Mouse (Mus musculus) c-Kit-positive CD71-positive TER-119-negative erythroid progenitor cells, embryonic 14.5 days (primary cell): ENCODE results near the gene Rhox2b.
"Not testable (repeated sequence)": the region's sequence is repeated elsewhere in the genome, so short reads cannot be mapped to it uniquely, and the experiment has no call there.

Source experiments
- DNase-seq: peaks from one replicate; pipeline ENCODE4 v3.0.0-alpha.2; 2013; ENCODE audit warnings: low read depth

The Rhox2b gene

DNA sequence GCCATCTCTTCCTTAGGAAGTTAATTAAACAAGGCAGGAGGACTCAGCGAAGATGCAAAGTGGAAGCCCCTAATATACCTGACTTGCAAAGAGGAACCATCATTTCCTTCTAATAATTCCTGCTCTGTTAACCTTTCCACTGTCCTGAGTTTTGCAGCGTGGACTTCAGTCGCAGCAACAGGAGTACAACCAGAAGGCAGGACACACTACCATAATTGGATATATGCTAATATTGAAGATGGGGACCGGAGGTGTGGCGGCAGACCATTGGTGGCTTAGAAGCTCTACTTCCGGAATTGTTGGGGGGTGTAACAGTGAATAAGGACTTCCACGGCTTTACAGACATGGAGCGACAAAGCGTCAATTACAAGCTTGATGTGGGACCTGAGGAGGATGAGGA lies at the start of gene Rhox2b:
TSS of gene Rhox2b (plus strand) at position 301 of the 400 bp plus-strand sequence.
- not testable (repeated sequence) for DNase-seq

DNA sequence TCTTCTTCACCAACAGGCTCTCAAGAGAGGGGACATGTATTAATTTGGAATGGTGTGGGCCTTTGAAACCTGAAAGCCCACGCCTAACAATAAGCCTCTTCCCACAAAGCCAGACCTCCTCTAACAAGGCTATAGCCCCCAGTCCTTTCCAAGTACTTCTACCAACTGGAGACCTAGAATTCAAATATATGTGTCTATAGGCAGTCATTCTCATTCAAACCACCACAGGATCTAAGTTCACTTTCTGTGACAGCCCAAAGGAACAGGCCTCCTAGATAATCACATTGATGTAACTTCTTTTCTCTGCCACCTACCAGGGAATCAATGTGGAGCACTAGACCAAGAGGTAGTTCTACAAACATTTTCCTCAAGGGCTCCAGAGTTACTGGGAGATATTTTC lies 32.1 kb upstream of the Rhox2b start, which contains the start of gene Rhox3a2:
TSS of gene Rhox3a2 (plus strand) at position 301 of the 400 bp plus-strand sequence.
- not testable (repeated sequence) for DNase-seq

DNA sequence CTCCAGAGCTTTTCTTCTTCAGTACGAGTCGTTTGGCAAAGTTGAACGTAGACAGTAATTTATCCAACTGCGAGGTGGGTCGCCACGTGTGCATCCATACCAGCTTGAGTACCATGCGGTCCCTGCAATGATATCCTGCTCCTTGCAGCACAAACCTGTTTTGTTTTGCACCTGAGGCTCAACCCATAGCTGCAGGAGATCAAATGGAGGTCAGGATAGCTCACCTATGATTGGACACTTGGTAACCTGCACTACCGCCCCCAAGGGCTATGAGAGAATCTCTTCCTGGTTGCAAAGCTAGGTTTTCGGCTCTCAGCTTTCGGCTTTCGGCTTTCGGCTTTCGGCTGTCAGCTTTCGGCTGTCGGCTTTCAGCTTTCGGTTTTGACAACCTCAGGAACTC lies 21.3 kb upstream of the Rhox2b start, which contains the start of gene Rhox4a2:
TSS of gene Rhox4a2 (plus strand) at position 301 of the 400 bp plus-strand sequence.
- not testable (repeated sequence) for DNase-seq

DNA sequence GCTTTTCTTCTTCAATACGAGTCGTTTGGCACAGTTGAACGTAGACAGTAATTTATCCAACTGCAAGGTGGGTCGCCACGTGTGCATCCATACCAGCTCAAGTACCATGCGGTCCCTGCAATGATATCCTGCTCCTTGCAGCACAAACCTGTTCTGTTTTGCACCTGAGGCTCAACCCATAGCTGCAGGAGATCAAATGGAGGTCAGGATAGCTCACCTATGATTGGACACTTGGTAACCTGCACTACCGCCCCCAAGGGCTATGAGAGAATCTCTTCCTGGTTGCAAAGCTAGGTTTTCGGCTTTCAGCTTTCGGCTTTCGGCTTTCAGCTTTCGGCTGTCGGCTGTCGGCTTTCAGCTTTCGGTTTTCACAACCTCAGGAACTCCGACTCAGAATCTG lies 20.3 kb downstream of the Rhox2b start, which contains the start of gene Rhox4b:
TSS of gene Rhox4b (plus strand) at position 301 of the 400 bp plus-strand sequence.
- DNase-seq, result not testable (repeated sequence)

DNA sequence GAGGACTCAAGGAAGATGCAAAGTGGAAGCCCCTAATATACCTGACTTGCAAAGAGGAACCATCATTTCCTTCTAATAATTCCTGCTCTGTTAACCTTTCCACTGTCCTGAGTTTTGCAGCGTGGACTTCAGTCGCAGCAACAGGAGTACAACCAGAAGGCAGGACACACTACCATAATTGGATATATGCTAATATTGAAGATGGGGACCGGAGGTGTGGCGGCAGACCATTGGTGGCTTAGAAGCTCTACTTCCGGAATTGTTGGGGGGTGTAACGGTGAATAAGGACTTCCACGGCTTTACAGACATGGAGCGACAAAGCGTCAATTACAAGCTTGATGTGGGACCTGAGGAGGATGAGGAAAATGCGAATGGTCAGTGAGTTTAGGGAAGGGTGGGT lies 41.5 kb downstream of the Rhox2b start, which contains the start of gene Rhox2c:
TSS of gene Rhox2c (plus strand) at position 301 of the 400 bp plus-strand sequence.
- DNase-seq, result not testable (repeated sequence)

DNA sequence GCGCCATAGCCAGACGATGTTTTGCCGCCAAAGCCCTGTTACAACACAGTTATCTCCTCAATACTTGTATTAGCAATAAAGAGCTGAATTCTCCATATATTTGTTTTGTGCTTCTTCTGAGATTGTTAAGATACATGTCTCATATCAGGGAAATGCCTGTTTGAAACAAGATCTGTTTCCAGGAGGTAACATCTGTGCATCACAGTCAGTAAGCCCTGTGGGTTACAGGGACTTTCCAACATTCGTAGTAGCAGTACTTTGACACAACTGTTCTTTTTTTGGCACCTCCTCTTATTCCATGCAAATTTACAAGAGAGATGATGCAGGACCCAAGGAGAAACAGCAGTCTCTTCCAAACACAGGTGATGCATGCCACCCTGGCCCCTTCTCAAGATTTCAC lies 46.4 kb downstream of the Rhox2b start, which contains the start of gene Rhox3c:
TSS of gene Rhox3c (plus strand) at position 301 of the 400 bp plus-strand sequence.
- not testable (repeated sequence) for DNase-seq
